Mouse (Mus musculus): Measurements from ENCODE around the gene Wdr73. TPM values are rescaled to one million over a fixed set of nuclear protein-coding genes. Genes with fewer than 3 reads are reported as not detected.

The Wdr73 gene
- total and polyA plus RNA-seq, 3 experiments = 42.4 to 55.7 (median 48.1) TPM

GRCm38 (mm10) chr7:80853218-80853617 is 47.9 kb downstream of the Wdr73 start:
- dilution Hi-C loops (cut with MboI; ENCODE audit: extremely low pct_ligation_motif_present, extremely low pct_unique_long_range_greater_than_20kb, low sequenced_read_pairs) (no loop called here), in situ Hi-C loops (cut with MboI; ENCODE audit: low pct_ligation_motif_present, low pct_unique_long_range_greater_than_20kb, low sequenced_read_pairs) (no loop called here)
- Histone ChIP-seq H3K27me3 (replicated peaks) (no peaks in the 10 kb centered on the region), H3K27ac (ENCODE audit: insufficient read depth, low read depth) (no peak overlapping the region), H3K9me3 (replicated peaks; ENCODE audit: low read length) (peaks cover 5% of the 10 kb centered on the region), H3K36me3 (replicated peaks in 1 of 2; ENCODE audit: control insufficient read depth in 1 of 2, insufficient read depth in 1 of 2, low read length in 1 of 2) (no peaks in the 10 kb centered on the region), H3K79me2 (replicated peaks; ENCODE audit: control insufficient read depth, extremely low read depth, insufficient read depth, poor library complexity, severe bottlenecking) (no peaks in the 10 kb centered on the region), H3K9ac (ENCODE audit: insufficient read depth, low read depth) (no peak overlapping the region), H3K4me3 (replicated peaks in 1 of 3; ENCODE audit: low read depth in 2 of 3, low read length in 2 of 3, poor library complexity in 1 of 3) (no peak overlapping the region), H3K4me1 (ENCODE audit: control insufficient read depth in 1 of 2, insufficient read depth in 2 of 2) (peaks cover 4 to 14% of the 10 kb centered on the region in 2 experiments; a peak in 3 of 4 replicates), H3K4me2 (ENCODE audit: insufficient read depth, low read depth, poor library complexity, severe bottlenecking) (no peak overlapping the region)
- no peak for DNase-seq (ENCODE audit: extremely low read depth)
- TF ChIP-seq NRF1 (IDR thresholded peaks at IDR 0.05; ENCODE audit: low read depth, low read length) (no peak), SMC3 (IDR thresholded peaks at IDR 0.05; ENCODE audit: low read depth, low read length) (peak; percentile 10; the same call in 1 of the 2 replicates), CTCF (conservative IDR thresholded peaks at IDR 0.05 in 1 of 2, IDR thresholded peaks at IDR 0.05 in 1 of 2; ENCODE audit: low read depth in 2 of 2, low read length in 2 of 2) (peak in 1 of 2 experiments; percentile 41; a peak in 2 of 4 replicates), RAD21 (IDR thresholded peaks at IDR 0.05; ENCODE audit: low read depth, low read length) (peak; percentile 16), IRF4 (IDR thresholded peaks at IDR 0.05; ENCODE audit: low read depth, low read length) (no peak), UBTF (IDR thresholded peaks at IDR 0.05; ENCODE audit: low read depth, low read length) (no peak)

- H3K4me3 ChIP-seq (replicated peaks in 1 of 3; ENCODE audit: low read depth in 2 of 3, low read length in 2 of 3, poor library complexity in 1 of 3) = no peak overlapping the region
- dilution Hi-C loops (cut with MboI; ENCODE audit: extremely low pct_ligation_motif_present, extremely low pct_unique_long_range_greater_than_20kb, low sequenced_read_pairs) (no loop called here), in situ Hi-C loops (cut with MboI; ENCODE audit: low pct_ligation_motif_present, low pct_unique_long_range_greater_than_20kb, low sequenced_read_pairs) (no loop called here)
- no peak for TF ChIP-seq SIN3A (IDR thresholded peaks at IDR 0.05; ENCODE audit: low read length)
- no peak for TF ChIP-seq JUN (IDR thresholded peaks at IDR 0.05; ENCODE audit: insufficient read depth, low read depth, low read length)
- TF ChIP-seq POLR2AphosphoS2 (IDR thresholded peaks at IDR 0.05; ENCODE audit: low read depth, low read length) = no peak
- TF ChIP-seq RCOR1 (conservative IDR thresholded peaks at IDR 0.05; ENCODE audit: low read depth, low read length) = no peak
- no peak for TF ChIP-seq ZNF384 (IDR thresholded peaks at IDR 0.05; ENCODE audit: low read depth, low read length)
- no peak overlapping the region for H3K27ac ChIP-seq (ENCODE audit: insufficient read depth, low read depth)
- DNase-seq (ENCODE audit: extremely low read depth) = no peak
- no peaks in the 10 kb centered on the region for H3K27me3 ChIP-seq (replicated peaks)
- H3K4me2 ChIP-seq (ENCODE audit: insufficient read depth, low read depth, poor library complexity, severe bottlenecking) = no peak overlapping the region
- peaks cover 5% of the 10 kb centered on the region for H3K9me3 ChIP-seq (replicated peaks; ENCODE audit: low read length)
- no peaks in the 10 kb centered on the region for H3K79me2 ChIP-seq (replicated peaks; ENCODE audit: control insufficient read depth, extremely low read depth, insufficient read depth, poor library complexity, severe bottlenecking)
- H3K4me1 ChIP-seq (ENCODE audit: control insufficient read depth in 1 of 2, insufficient read depth in 2 of 2) = peaks cover 4 to 11% of the 10 kb centered on the region in 2 experiments; a peak in 3 of 4 replicates
- H3K9ac ChIP-seq (ENCODE audit: insufficient read depth, low read depth) = no peak overlapping the region
- H3K36me3 ChIP-seq (replicated peaks in 1 of 2; ENCODE audit: control insufficient read depth in 1 of 2, insufficient read depth in 1 of 2, low read length in 1 of 2) = no peaks in the 10 kb centered on the region
These were observed 50.5 kb downstream of the Wdr73 start for GRCm38 (mm10) chr7:80850520-80850919.

- peak; percentile 74 for DNase-seq (ENCODE audit: extremely low read depth)
- Histone ChIP-seq H3K27me3 (replicated peaks) (no peaks in the 10 kb centered on the region), H3K9ac (ENCODE audit: insufficient read depth, low read depth) (no peak overlapping the region), H3K4me1 (ENCODE audit: control insufficient read depth in 1 of 2, insufficient read depth in 2 of 2) (peaks cover 6 to 12% of the 10 kb centered on the region in 2 experiments; a peak in 3 of 4 replicates), H3K9me3 (replicated peaks; ENCODE audit: low read length) (peaks cover 5% of the 10 kb centered on the region), H3K4me3 (replicated peaks in 1 of 3; ENCODE audit: low read depth in 2 of 3, low read length in 2 of 3, poor library complexity in 1 of 3) (no peak overlapping the region), H3K4me2 (ENCODE audit: insufficient read depth, low read depth, poor library complexity, severe bottlenecking) (no peak overlapping the region), H3K36me3 (replicated peaks in 1 of 2; ENCODE audit: control insufficient read depth in 1 of 2, insufficient read depth in 1 of 2, low read length in 1 of 2) (peaks cover 0 to 3% of the 10 kb centered on the region in 2 experiments), H3K27ac (ENCODE audit: insufficient read depth, low read depth) (no peak overlapping the region), H3K79me2 (replicated peaks; ENCODE audit: control insufficient read depth, extremely low read depth, insufficient read depth, poor library complexity, severe bottlenecking) (no peaks in the 10 kb centered on the region)
- in situ Hi-C loops (cut with MboI; ENCODE audit: low pct_ligation_motif_present, low pct_unique_long_range_greater_than_20kb, low sequenced_read_pairs) (loop anchor here (5.0 to 25.0 kb wide), 2 partner anchors 112 to 462 kb away; partner anchors contain the start of gene Fes), dilution Hi-C loops (cut with MboI; ENCODE audit: extremely low pct_ligation_motif_present, extremely low pct_unique_long_range_greater_than_20kb, low sequenced_read_pairs) (no loop called here)
- TF ChIP-seq MAZ (IDR thresholded peaks at IDR 0.05; ENCODE audit: low read depth, low read length) (peak; percentile 27; the same call in 1 of the 2 replicates), ZKSCAN1 (IDR thresholded peaks at IDR 0.05; ENCODE audit: borderline replicate concordance, low read depth, low read length) (no peak), TBP (conservative IDR thresholded peaks at IDR 0.05; ENCODE audit: low read depth, low read length) (no peak), ZNF384 (IDR thresholded peaks at IDR 0.05; ENCODE audit: low read depth, low read length) (no peak), ZC3H11A (IDR thresholded peaks at IDR 0.05; ENCODE audit: low read depth, low read length) (peak; percentile 90), MEF2A (IDR thresholded peaks at IDR 0.05; ENCODE audit: borderline replicate concordance, low read depth, low read length) (peak; percentile 49; the same call in 1 of the 2 replicates), CTCF (conservative IDR thresholded peaks at IDR 0.05 in 1 of 2, IDR thresholded peaks at IDR 0.05 in 1 of 2; ENCODE audit: low read depth in 2 of 2, low read length in 2 of 2) (peak; percentile 84 to 97; a peak in 3 of 4 replicates), GABPA (IDR thresholded peaks at IDR 0.05; ENCODE audit: insufficient replicate concordance, low read depth, low read length) (no peak), SIN3A (IDR thresholded peaks at IDR 0.05; ENCODE audit: low read length) (no peak), UBTF (IDR thresholded peaks at IDR 0.05; ENCODE audit: low read depth, low read length) (no peak), MYC (IDR thresholded peaks at IDR 0.05; ENCODE audit: low read depth, low read length) (0 out of 2 replicates have a peak, but pooled peaks have one; percentile 28), IRF4 (IDR thresholded peaks at IDR 0.05; ENCODE audit: low read depth, low read length) (peak; percentile 43; the same call in 1 of the 2 replicates), JUND (conservative IDR thresholded peaks at IDR 0.05; ENCODE audit: low read depth, low read length) (0 out of 2 replicates have a peak, but pooled peaks have one; percentile 15), SMC3 (IDR thresholded peaks at IDR 0.05; ENCODE audit: low read depth, low read length) (peak; percentile 99), NELFE (IDR thresholded peaks at IDR 0.05; ENCODE audit: low read depth, low read length) (0 out of 2 replicates have a peak, but pooled peaks have one; percentile 48), MAFK (IDR thresholded peaks at IDR 0.05; ENCODE audit: insufficient replicate concordance, low read length) (no peak), MAX (IDR thresholded peaks at IDR 0.05; ENCODE audit: low read length) (no peak), TCF12 (IDR thresholded peaks at IDR 0.05; ENCODE audit: low read depth, low read length) (0 out of 2 replicates have a peak, but pooled peaks have one; percentile 28)
These were observed 51.4 kb downstream of the Wdr73 start for GRCm38 (mm10) chr7:80849710-80850109.

Data from CH12.LX (cell line).